Mouse (Mus musculus) WW6 (cell line): ENCODE data around the gene A4galt.

ENCODE experiments used
- DNase-seq: peaks from one replicate; pipeline ENCODE4 v3.0.0-alpha.2; 2013; ENCODE audit warnings: low read depth, low spot score

Gene A4galt

DNA sequence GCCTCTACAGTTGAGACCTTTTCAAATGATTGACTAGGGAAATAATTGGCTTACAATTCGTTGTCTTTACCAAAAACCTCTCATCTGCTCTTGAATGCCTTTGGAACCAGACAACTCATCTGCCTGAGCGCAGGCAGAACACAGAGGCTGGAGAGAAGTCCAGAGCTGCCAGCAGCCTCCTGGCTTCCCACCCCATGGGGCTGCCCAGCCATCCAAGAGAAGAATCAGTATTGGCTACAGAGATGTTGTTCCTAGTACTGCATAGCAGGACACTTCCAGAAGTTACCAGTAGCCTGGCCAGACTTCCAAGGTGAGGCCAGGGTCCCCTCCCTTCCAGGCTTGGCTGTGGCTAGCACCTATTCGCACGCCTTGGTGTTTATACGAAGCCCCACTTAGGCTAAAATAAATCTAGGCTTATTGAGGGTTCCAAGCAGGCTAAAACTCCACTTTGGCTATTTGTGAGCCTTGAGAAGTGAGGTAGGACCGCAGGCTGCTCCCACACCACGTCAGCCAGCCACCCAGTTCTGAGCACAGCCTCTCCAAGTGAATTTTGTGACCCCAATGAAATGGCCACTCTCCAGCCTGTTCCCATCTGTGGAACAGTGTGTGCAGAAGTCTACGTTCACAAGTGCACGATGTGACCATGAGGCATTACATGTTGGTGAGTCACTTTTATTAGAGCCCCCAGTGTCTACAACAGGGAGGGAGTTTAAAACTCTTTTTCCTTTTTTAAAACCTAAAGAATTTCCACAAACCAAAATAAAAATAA, 25.3 kb downstream of the A4galt start:
- no peak for DNase-seq

DNA sequence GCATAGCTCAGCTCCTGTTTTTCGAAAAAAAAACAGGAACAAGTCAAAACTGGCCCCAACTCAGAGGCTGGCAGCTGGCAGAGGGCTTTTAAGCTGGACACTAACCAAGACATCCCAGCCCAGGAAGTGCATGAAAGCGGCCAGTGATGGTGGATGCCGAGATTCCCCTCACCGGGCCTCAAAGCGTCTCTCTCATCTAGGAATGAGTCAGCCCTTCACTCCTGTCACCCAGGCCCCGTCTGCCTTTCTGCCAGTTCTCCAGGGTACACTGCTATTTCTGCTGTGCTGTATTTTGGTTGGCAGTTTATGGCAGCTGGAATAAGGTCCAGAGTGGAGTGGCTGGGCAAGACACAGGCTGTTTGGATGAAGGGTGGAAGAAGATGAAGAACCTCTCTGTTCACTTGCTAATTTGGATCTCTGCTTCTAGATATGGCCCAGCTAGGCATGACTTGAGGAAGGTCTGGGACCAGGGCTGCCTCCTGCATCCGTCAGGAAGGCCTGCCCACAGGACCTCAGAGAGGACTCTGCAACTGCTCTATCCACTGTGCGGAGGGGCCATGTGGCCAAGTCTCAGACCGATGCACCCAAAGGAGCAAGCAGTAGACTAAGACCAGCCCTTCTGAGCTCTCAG, 27.3 kb downstream of the A4galt start:
- DNase-seq, result no peak

DNA sequence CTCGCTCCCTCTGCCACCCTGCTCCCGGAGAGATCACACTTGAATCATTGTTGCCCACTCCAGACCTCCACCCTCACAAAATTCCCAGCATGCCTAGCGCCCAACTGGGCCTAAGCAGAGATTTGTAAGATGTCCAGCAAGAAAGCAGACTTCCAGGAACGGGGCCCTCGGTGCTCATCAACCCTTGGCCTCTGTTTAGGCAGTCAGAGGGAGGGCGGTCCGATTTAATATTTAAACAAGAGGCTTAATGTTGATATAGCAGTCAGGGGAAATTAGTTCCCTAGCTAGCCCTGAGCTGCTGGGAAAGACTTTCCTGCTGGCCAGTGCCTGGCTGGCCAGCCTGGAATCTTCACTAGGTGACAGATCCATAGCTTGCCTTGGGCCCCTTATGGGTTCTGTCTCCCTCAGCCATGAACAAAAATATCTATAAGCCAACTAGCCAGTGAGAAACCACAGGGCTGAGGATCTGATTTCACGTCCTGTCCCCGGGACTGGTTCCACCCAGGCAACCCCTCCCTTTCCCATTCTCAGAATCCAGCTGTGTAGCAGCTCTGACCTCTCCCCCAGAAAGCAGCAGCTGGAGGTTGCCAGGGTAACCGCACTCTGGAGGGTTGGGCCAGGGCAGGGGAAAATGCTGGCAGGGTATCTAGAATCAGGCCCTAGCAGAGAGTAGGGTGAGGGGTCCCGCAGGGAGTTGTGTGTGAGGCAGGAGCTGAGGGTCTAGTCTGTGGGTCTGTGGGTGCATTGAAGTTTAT, 28.2 kb downstream of the A4galt start:
- no peak for DNase-seq

DNA sequence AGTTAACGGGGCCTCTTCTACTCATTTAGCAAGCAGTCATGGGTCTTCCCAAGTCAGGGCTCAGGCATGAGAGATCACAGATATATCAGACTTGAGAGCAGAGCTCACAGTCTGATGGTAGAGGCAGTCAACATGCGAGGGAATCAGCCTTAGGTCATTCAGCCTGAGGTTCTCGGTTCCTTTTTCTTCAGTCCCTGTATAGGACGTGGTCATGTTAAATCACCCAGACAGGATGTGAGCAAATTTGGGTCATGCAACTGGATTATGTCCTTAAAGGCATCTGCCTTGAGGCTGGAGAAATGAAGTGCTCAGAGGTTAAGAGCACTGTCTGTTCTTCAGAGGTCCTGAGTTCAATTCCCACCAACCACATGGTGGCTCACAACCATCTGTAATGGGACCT, 29.9 kb downstream of the A4galt start:
- no peak for DNase-seq

DNA sequence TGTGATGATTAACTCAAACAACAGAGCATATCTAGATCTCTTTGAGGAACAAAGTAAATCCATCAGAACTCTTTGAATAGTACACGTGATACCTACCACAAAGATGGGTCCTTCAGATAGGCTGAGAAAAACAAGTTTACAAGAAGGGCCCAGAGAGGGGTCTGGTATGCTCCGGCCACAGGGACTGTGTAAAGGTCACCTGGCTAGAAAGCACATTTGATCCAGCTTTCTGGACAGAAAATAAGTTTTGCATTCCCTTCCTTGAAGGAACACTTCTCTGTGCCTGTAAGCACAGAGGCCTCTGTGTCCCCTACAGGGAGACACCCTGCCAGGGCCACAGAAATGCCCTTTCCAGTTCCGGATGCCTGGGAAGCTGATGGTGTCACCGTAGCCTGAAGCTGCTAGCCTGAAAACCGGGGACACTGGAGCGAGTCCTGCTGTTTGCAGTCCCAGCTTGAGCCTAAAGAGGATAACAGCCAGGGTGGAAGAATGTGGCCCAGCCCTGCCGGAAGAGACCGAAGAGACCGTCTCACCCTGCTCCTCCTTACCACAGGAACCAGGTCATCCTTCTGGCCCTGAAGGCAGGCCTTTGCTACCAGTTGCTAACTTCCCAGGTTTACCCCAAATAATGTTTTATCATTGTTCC, 31.1 kb downstream of the A4galt start:
- no peak for DNase-seq

DNA sequence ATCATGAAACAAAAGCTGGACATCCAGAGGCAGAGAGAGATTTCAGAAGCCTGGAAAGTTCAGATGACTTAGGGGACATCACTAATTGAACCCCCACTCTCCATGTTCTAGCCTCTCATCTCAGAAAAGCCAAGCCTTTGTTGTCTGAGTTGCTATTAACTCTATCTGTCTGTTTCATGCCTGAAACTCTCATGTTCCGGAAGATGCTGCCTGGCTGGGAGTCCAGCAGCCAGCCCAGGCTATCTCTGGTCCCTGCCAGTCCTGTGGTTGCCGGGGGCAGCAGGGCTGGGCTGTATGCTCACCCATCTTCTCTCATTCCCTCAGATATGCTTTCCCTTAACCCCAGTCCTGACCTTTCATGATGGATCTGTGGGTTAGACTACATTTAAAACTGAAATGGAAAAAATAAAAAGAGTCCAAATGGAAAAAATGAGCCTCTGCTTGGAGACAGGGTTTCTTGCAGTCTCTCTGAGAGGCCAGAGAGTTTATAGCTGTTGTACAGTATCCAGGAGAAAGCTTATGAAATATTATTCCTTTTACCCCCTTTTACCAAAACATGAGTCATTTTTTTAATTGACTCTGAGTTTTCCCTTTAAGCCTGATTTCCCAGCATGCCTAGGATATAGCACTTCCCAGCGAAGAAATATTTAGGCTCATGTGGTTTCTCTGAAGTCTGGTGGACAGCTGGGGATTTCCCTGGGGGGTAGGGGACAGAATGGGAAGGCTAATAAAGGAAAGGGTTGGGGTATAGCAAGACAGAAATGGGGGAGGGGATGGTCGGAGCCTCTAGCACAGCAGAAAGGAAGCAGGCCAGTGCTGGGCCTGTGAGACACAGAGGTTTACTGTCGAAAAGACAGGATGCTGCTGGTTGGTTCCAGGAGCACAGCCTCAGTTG, 36.0 kb downstream of the A4galt start:
- DNase-seq, result no peak

DNA sequence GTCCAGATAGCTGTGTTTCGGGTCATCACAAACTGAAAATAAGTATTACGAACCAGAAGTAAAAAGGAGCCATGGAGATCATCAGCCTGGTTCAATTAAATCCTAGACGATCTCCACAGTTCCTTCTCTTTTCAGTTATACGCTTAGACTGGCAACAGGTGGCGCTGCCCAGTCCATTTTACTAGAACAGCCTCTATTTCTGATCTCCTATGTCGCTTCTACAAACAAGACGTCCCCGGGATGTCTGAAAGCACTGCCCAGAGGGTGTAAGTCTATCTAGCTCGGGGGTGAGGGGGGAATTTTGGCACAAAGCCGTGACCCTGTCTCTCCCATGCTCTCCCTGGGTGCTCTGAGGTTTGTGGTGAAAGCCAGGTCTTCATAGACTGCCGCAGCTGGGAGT, 41.3 kb downstream of the A4galt start:
- DNase-seq, result no peak

DNA sequence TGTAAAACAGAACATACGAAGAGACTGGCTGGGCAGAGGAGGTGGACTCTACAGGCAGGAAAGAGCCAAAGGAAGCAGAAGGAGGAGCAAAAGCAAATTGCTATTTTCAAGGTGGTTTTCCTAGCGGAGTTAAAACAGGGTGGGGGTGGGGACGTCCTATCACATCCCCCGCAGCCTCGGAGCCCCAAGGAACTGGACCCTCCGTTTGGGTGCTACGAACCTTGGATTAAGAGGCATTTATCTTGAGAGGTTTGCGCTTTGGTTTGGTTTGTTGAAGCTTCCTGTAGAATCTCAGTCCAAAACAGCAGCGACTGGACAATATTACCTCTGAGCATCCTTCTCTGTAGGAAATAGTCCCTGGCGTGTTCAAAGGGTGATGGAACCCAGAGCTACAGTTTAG, 41.9 kb downstream of the A4galt start:
- no peak for DNase-seq

DNA sequence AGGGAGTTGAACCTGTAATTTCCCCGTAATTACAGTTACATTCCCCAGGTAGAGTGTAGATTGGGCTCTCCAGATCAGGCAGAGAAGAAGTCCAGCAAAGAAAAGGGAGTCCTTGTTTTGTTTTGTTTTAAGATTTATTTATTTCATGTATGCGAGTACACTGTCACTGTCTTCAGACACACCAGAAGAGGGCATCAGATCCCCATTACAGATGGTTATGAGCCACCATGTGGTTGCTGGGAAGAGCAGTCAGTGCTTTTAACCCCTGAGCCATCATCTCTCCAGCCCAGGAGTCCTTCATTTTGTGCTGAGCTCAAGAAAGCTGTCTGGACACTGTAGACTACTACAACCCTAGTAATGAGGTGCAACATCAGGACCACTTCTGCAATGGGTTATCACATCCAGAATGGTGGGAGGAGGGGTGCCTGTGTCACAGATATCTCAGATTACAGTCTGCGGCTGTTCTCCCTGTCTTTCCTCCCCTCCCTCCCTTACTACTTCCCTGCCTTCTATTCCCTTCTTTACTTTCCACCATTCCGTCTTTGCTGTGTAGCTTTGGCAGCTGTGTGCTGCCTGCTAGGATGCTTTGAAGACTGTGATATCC, 42.4 kb downstream of the A4galt start:
- no peak for DNase-seq

DNA sequence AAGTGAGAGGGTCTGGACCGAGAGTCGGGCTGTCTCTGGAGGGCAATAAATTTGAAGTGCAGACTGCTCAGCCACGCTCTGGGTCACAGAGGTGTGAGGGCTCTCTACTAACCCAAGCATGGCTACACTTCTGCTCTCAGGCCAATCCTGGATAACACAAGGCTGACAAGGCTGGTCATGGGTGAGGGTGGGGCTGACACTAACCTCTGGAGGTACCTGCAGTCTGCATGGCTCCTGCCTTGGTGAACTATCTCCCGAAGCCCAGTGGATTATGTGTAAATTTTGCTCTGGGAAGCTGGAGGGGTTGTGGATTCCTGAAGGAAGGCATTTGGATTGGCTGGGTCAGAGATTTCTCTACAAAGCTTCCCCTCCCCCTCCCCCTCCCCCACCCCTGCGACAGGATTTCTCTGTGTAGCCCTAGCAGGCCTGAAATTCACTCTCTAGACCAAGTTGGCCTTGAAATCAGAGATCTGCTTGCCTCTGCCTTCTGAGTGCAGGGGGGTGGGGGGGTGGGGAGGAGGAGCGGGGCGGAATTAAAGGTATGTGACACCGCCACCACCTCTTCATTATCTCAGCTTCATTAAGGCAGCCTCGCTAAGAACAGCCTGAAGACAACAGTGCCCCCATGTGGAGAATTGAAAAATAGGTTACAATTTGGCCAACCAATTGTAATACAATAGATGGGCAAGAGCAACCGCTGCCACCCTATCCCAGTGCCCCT, 46.7 kb downstream of the A4galt start:
- no peak for DNase-seq

DNA sequence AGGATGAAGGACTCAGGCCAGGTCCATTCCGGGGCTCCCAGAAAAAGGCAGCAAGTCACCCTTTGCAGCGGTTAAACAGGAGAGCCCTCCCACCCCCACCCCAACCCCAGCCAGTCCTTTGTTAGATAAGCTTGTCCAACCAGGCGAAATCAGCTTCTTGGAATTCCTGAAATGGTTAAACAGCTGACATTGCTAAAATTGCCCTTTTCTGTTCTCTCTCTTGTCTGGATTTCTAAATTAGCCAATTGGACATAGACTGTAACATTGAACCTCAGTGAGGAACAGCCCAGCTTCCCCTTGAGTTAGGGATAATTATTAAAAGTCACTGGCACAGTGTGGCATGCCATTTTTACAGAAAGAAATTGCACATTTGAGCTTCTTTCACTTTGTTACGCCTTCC, 49.2 kb downstream of the A4galt start:
- no peak for DNase-seq

DNA sequence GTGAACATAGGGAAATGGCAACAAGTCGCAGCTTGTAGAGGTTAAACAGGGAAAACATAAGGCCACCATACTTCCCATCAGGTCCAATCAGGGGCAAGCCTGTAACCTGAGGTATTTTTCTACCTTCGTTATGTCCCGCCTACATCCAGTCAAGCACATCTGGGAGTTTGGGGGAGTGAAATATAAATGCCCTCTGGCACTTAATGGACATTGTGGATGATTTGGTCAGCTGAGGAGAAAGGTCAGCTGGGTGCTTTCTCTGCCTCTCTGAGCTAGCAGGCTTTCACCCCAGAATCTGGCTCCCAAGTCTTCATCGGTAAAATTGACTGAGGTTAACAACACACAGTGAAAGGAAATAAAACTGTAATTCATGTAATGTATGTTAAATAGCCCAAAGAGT, 58.2 kb downstream of the A4galt start:
- DNase-seq, result no peak

DNA sequence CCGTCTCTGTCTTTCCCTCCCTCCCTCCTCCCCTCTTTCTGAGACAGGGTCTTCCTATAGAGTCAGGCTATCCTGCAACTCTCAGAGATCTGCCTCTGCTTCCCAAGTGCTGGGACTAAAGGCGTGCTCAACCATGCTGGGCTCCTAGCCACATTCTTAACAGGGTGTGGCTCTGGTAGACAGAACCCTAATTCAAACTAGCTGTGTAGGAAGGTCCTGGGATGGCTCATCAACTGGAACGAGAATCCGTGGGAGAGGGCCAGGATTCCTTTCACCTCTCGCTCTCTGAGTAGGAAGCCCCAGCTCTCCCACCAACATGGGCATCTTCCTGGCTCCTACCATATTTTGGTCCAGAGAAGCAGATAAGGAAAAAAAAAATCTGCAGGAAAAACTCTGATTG, 69.2 kb downstream of the A4galt start:
- DNase-seq, result no peak

DNA sequence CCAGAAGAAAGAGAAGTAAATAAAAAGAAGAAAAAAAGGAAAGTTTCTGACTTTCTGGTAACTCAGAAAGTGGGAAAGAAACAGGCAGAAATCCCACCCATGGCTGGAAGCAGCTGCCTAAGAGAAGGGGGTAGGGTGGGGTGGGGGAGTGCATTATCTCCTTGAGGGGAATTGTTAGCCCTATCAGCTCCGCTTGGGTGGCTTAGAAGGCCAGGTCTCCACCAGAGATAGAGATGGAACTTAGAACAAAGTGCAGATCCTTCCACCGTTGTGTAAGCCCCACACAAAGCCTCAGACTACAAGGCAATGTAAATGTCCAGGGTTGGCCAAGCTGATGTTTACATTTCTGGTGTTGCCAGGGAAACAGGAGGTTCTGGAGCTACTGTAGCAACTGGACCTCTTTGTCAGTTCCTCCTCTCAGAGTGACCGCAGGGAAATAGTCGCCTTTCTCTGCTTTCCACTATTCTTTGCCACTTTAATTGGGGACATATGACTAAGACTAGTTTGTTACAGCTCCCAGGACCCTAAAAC, 69.7 kb downstream of the A4galt start:
- no peak for DNase-seq

DNA sequence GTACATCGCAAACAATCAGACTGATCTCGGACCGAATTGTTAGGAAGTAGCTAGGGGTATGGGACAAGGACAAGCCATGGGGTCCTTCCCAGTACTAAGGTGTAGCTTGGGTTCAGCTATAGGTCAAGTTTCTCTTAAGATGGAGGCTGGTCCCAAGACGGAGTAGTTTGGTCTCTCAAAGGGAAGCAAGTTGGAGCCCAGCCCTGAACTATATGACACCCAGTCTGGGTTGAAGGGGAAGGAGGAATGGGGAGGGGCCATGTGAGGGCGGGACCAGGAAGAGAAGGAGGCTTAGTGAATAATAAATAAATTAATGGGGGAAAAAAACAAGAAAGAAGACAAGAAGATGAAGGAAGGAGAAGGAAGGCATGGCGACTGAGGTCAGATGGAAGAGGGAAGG, 71.6 kb downstream of the A4galt start:
- DNase-seq, result no peak
